Mouse (Mus musculus): ENCODE measurements around the gene Dhfr.
"Not testable (repeated sequence)": the region's sequence is repeated elsewhere in the genome, so short reads cannot be mapped to it uniquely, and the experiment has no call there.

Gene Dhfr

GRCm38 (mm10) chr13:92354456-92355271 lies at the start of gene Dhfr, which contains the start of gene Msh3:
Gene Dhfr (plus strand): TSS chr13:92354726.
Gene Msh3 (minus strand): TSS chr13:92355003.
- peak; percentile 99 for DNase-seq (ENCODE audit: low read depth)

GRCm38 (mm10) chr13:92305680-92306079 lies 48.8 kb upstream of the Dhfr start, which contains the start of gene Gm20379:
Gene Gm20379 (plus strand): TSS chr13:92305980.
- DNase-seq (ENCODE audit: low read depth) = no peak

- no peak for DNase-seq (ENCODE audit: low read depth)
Measured at GRCm38 (mm10) chr13:92314613-92315012, 39.9 kb upstream of the Dhfr start.

- DNase-seq (ENCODE audit: low read depth) = peak; percentile 50
Measured at GRCm38 (mm10) chr13:92320770-92321169, 33.8 kb upstream of the Dhfr start.

- no peak for DNase-seq (ENCODE audit: low read depth)
Measured at GRCm38 (mm10) chr13:92326030-92326429, 28.5 kb upstream of the Dhfr start.

- peak; percentile 52 for DNase-seq (ENCODE audit: low read depth)
Measured at GRCm38 (mm10) chr13:92328000-92328399, 26.5 kb upstream of the Dhfr start.

GRCm38 (mm10) chr13:92330621-92331020 lies 23.9 kb upstream of the Dhfr start:
- no peak for DNase-seq (ENCODE audit: low read depth)

- no peak for DNase-seq (ENCODE audit: low read depth)
Measured at GRCm38 (mm10) chr13:92332103-92332879, 22.2 kb upstream of the Dhfr start.

- DNase-seq (ENCODE audit: low read depth) = peak; percentile 74
Measured at GRCm38 (mm10) chr13:92336857-92337256, 17.7 kb upstream of the Dhfr start.

GRCm38 (mm10) chr13:92337773-92338462 lies 16.6 kb upstream of the Dhfr start:
- peak; percentile 29 for DNase-seq (ENCODE audit: low read depth)

- DNase-seq (ENCODE audit: low read depth) = no peak
Measured at GRCm38 (mm10) chr13:92339787-92340186, 14.7 kb upstream of the Dhfr start.

- no peak for DNase-seq (ENCODE audit: low read depth)
Measured at GRCm38 (mm10) chr13:92344033-92344432, 10.5 kb upstream of the Dhfr start.

- no peak for DNase-seq (ENCODE audit: low read depth)
Measured at GRCm38 (mm10) chr13:92346338-92346737, 8.2 kb upstream of the Dhfr start.

- no peak for DNase-seq (ENCODE audit: low read depth)
Measured at GRCm38 (mm10) chr13:92351100-92351499, 3.4 kb upstream of the Dhfr start.

- DNase-seq (ENCODE audit: low read depth) = no peak
Measured at GRCm38 (mm10) chr13:92353956-92354355, 570 bp upstream of the Dhfr start.

- DNase-seq (ENCODE audit: low read depth) = no peak
Measured at GRCm38 (mm10) chr13:92355272-92355643, 732 bp downstream of the Dhfr start.

GRCm38 (mm10) chr13:92356376-92356775 lies 1.9 kb downstream of the Dhfr start:
- no peak for DNase-seq (ENCODE audit: low read depth)

- DNase-seq (ENCODE audit: low read depth) = peak; percentile 61
Measured at GRCm38 (mm10) chr13:92357644-92358043, 3.1 kb downstream of the Dhfr start.

GRCm38 (mm10) chr13:92361609-92362008 lies 7.1 kb downstream of the Dhfr start:
- DNase-seq (ENCODE audit: low read depth) = peak; percentile 44

- DNase-seq (ENCODE audit: low read depth) = no peak
Measured at GRCm38 (mm10) chr13:92365312-92365711, 10.8 kb downstream of the Dhfr start.

GRCm38 (mm10) chr13:92370811-92371210 lies 16.3 kb downstream of the Dhfr start:
- DNase-seq (ENCODE audit: low read depth) = no peak

- not testable (repeated sequence) for DNase-seq (ENCODE audit: low read depth)
Measured at GRCm38 (mm10) chr13:92371466-92371865, 16.9 kb downstream of the Dhfr start.
